Mouse (Mus musculus): Measurements from ENCODE around the gene Rnf144b. TPM values are rescaled to one million over a fixed set of nuclear protein-coding genes. Genes with fewer than 3 reads are reported as not detected.

Rnf144b gene
- polyA plus RNA-seq, 1 experiment from 2014 or later: 0.73 TPM

- ATAC-seq (replicated peaks; ENCODE audit: low FRiP score) (no peak), DNase-seq (ENCODE audit: low spot score) (no peak)
- no peaks in the 10 kb centered on the region; the same call in 1 of the 2 replicates for H3K9me3 ChIP-seq (ENCODE audit: control insufficient read depth, low read length)
- 87% methylated on average over 4 of the region's 4 CpGs for WGBS
- no peak overlapping the region for H3K9ac ChIP-seq (ENCODE audit: low read length)
- no peak overlapping the region for H3K4me2 ChIP-seq (ENCODE audit: low read depth, low read length, severe bottlenecking)
- H3K4me3 ChIP-seq (ENCODE audit: low read depth, low read length): no peak overlapping the region
- H3K27me3 ChIP-seq (ENCODE audit: control insufficient read depth, insufficient read depth, low read length): no peaks in the 10 kb centered on the region
- no peak overlapping the region for H3K27ac ChIP-seq (ENCODE audit: low read depth, low read length)
- no peaks in the 10 kb centered on the region for H3K36me3 ChIP-seq (ENCODE audit: control insufficient read depth, insufficient read depth, low read length)
- no peaks in the 10 kb centered on the region for H3K4me1 ChIP-seq (replicated peaks; ENCODE audit: control insufficient read depth, insufficient read depth, low read length)
These were observed 88.0 kb downstream of the Rnf144b start for GRCm38 (mm10) chr13:47210496-47210895.

- no peak for DNase-seq (ENCODE audit: low spot score)
These were observed 88.5 kb downstream of the Rnf144b start for GRCm38 (mm10) chr13:47210992-47211391.

GRCm38 (mm10) chr13:47211581-47211980, 89.1 kb downstream of the Rnf144b start:
- H3K9ac ChIP-seq (ENCODE audit: low read length): no peak overlapping the region
- ATAC-seq (replicated peaks; ENCODE audit: low FRiP score) (no peak), DNase-seq (ENCODE audit: low spot score) (no peak)
- WGBS: 92% methylated on average over 7 of the region's 7 CpGs
- no peak overlapping the region for H3K27ac ChIP-seq (ENCODE audit: low read depth, low read length)
- no peaks in the 10 kb centered on the region for H3K27me3 ChIP-seq (ENCODE audit: control insufficient read depth, insufficient read depth, low read length)
- H3K36me3 ChIP-seq (ENCODE audit: control insufficient read depth, insufficient read depth, low read length): no peaks in the 10 kb centered on the region
- H3K4me3 ChIP-seq (ENCODE audit: low read depth, low read length): no peak overlapping the region
- H3K9me3 ChIP-seq (ENCODE audit: control insufficient read depth, low read length): no peaks in the 10 kb centered on the region; the same call in 1 of the 2 replicates
- no peaks in the 10 kb centered on the region for H3K4me1 ChIP-seq (replicated peaks; ENCODE audit: control insufficient read depth, insufficient read depth, low read length)
- H3K4me2 ChIP-seq (ENCODE audit: low read depth, low read length, severe bottlenecking): no peak overlapping the region

More at GRCm38 (mm10) chr13:47210992-47211391, 88.5 kb downstream of the Rnf144b start:
- no peaks in the 10 kb centered on the region for H3K4me1 ChIP-seq (replicated peaks; ENCODE audit: control insufficient read depth, insufficient read depth, low read length)
- no peaks in the 10 kb centered on the region for H3K36me3 ChIP-seq (ENCODE audit: control insufficient read depth, insufficient read depth, low read length)
- no peak overlapping the region for H3K9ac ChIP-seq (ENCODE audit: low read length)
- H3K4me3 ChIP-seq (ENCODE audit: low read depth, low read length): no peak overlapping the region
- 89% methylated on average over 6 of the region's 6 CpGs for WGBS
- no peak overlapping the region for H3K27ac ChIP-seq (ENCODE audit: low read depth, low read length)
- H3K4me2 ChIP-seq (ENCODE audit: low read depth, low read length, severe bottlenecking): no peak overlapping the region
- no peak for ATAC-seq (replicated peaks; ENCODE audit: low FRiP score)
- no peaks in the 10 kb centered on the region; the same call in 1 of the 2 replicates for H3K9me3 ChIP-seq (ENCODE audit: control insufficient read depth, low read length)
- no peaks in the 10 kb centered on the region for H3K27me3 ChIP-seq (ENCODE audit: control insufficient read depth, insufficient read depth, low read length)

DNA sequence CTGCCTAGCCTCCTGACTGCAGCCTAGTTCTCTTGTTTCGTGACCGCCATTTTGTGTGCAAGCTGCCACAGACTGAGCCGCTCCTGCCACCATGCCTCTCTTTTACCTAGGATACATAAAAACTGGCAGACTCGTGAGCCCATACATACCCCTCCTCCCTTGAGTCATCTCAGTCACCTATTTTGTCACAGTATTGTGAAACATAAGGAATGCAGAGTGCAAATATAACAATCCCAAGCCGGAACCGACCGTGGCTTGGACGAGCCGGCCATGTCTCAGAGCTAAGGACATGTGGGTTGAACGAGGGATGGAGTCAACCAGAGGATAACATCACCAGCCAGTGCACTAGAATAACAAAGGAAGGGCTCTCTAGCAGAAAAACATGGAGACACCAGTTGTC, 91.4 kb downstream of the Rnf144b start:
- WGBS: 90% methylated on average over 10 of the region's 10 CpGs
- no peak overlapping the region for H3K4me3 ChIP-seq (ENCODE audit: low read depth, low read length)
- H3K27ac ChIP-seq (ENCODE audit: low read depth, low read length): no peak overlapping the region
- no peaks in the 10 kb centered on the region for H3K27me3 ChIP-seq (ENCODE audit: control insufficient read depth, insufficient read depth, low read length)
- no peaks in the 10 kb centered on the region for H3K36me3 ChIP-seq (ENCODE audit: control insufficient read depth, insufficient read depth, low read length)
- no peaks in the 10 kb centered on the region for H3K9me3 ChIP-seq (ENCODE audit: control insufficient read depth, low read length)
- H3K4me1 ChIP-seq (replicated peaks; ENCODE audit: control insufficient read depth, insufficient read depth, low read length): no peaks in the 10 kb centered on the region
- no peak overlapping the region for H3K4me2 ChIP-seq (ENCODE audit: low read depth, low read length, severe bottlenecking)
- ATAC-seq (replicated peaks; ENCODE audit: low FRiP score): no peak
- no peak overlapping the region for H3K9ac ChIP-seq (ENCODE audit: low read length)
- no peak for DNase-seq (ENCODE audit: low spot score)

DNA sequence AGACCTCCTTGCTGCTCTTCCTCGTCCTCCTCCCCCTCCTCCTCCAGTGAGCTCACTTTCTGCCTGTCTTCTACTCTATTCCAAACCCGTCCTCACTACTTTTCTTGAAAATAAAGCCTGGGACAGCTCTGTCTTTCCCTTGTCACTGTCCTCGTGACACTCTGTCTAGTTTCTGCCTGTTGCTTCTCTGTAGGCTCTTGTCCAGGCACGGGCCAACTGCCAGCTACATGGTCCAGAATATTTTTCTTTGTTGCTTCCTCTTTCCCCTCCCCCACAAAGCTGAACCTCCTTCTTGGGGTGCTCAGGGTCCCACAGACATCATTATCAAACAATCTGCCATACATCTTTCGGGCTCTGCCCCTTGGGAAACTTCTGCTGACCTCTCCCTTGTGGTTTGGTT, 92.4 kb downstream of the Rnf144b start:
- H3K9me3 ChIP-seq (ENCODE audit: control insufficient read depth, low read length): no peaks in the 10 kb centered on the region
- H3K27ac ChIP-seq (ENCODE audit: low read depth, low read length): no peak overlapping the region
- H3K9ac ChIP-seq (ENCODE audit: low read length): no peak overlapping the region
- no peak overlapping the region for H3K4me3 ChIP-seq (ENCODE audit: low read depth, low read length)
- H3K4me1 ChIP-seq (replicated peaks; ENCODE audit: control insufficient read depth, insufficient read depth, low read length): no peaks in the 10 kb centered on the region
- no peaks in the 10 kb centered on the region for H3K36me3 ChIP-seq (ENCODE audit: control insufficient read depth, insufficient read depth, low read length)
- H3K27me3 ChIP-seq (ENCODE audit: control insufficient read depth, insufficient read depth, low read length): no peaks in the 10 kb centered on the region
- no peak for DNase-seq (ENCODE audit: low spot score)
- ATAC-seq (replicated peaks; ENCODE audit: low FRiP score): no peak
- 83% methylated on average over 5 of the region's 5 CpGs for WGBS
- no peak overlapping the region for H3K4me2 ChIP-seq (ENCODE audit: low read depth, low read length, severe bottlenecking)

DNA sequence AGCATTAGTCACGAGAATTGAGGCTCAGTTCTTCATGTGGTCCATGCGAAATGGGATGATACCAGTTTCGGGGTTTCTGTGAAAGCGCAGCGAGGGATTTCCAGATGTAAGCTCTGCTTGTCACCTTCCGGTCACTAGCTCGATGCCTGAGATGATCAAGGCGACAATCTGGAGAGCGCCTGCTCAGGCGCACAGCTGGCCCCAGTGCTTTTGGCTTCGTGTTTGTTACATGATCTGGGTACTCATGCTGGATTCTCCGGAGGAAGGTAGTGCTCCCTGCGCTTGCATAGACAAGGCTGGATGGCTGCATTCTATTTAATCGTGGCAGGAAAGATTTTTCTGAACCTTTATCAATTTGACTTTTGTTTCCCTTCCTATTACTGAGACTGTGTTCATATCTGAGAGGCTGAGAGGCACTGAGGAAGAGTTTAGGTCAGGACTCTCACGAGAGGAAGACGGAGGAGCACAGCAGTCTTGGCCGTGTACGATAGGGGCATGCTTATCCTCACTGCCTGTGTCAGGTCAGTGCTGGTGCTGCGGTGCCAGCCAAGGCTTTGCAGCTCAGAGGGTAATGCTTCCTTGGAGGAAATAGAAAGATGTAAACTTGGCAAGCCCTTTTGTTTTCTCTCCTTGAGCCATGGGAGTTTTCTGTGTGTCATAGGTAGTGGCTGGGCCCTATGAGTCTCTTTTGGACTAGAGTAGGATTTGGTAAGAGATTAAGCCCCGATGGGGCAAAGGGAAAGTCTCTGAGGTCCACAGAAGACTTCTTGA, 93.5 kb downstream of the Rnf144b start:
- Histone ChIP-seq H3K4me3 (ENCODE audit: low read depth, low read length) (no peak overlapping the region), H3K27me3 (ENCODE audit: control insufficient read depth, insufficient read depth, low read length) (no peaks in the 10 kb centered on the region), H3K9me3 (ENCODE audit: control insufficient read depth, low read length) (no peaks in the 10 kb centered on the region), H3K4me1 (replicated peaks; ENCODE audit: control insufficient read depth, insufficient read depth, low read length) (no peaks in the 10 kb centered on the region), H3K27ac (ENCODE audit: low read depth, low read length) (no peak overlapping the region), H3K36me3 (ENCODE audit: control insufficient read depth, insufficient read depth, low read length) (no peaks in the 10 kb centered on the region), H3K9ac (ENCODE audit: low read length) (no peak overlapping the region), H3K4me2 (ENCODE audit: low read depth, low read length, severe bottlenecking) (no peak overlapping the region)
- ATAC-seq (replicated peaks; ENCODE audit: low FRiP score) (no peak), DNase-seq (ENCODE audit: low spot score) (no peak)
- 91% methylated on average over 20 of the region's 20 CpGs for WGBS

DNA sequence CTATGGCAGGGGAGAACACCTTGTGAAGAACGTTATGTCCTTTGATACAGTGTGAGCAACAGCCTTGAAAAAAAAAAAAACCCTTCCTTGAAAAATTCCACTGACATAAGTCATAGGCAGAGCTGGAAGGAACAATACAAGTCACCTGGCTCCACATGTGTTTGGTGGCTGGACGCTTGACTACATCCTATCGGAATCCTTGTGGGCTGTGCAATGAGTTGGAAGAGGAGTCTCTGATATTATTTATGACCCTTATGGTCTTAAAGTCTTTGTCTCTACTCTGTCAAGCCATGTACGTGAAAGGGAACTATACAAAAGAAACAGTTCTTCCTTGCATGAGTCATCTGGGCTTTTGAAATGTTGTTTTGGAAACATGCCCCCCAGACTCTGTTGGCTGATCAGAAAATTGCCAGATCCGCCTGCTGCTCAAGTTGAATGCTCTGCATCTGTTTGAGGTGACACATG, 94.7 kb downstream of the Rnf144b start:
- H3K27me3 ChIP-seq (ENCODE audit: control insufficient read depth, insufficient read depth, low read length): no peaks in the 10 kb centered on the region
- 85% methylated on average over 5 of the region's 5 CpGs for WGBS
- H3K27ac ChIP-seq (ENCODE audit: low read depth, low read length): no peak overlapping the region
- no peak for ATAC-seq (replicated peaks; ENCODE audit: low FRiP score)
- no peak overlapping the region for H3K9ac ChIP-seq (ENCODE audit: low read length)
- no peak overlapping the region for H3K4me3 ChIP-seq (ENCODE audit: low read depth, low read length)
- no peak for DNase-seq (ENCODE audit: low spot score)
- no peaks in the 10 kb centered on the region for H3K4me1 ChIP-seq (replicated peaks; ENCODE audit: control insufficient read depth, insufficient read depth, low read length)
- no peaks in the 10 kb centered on the region for H3K36me3 ChIP-seq (ENCODE audit: control insufficient read depth, insufficient read depth, low read length)
- H3K4me2 ChIP-seq (ENCODE audit: low read depth, low read length, severe bottlenecking): no peak overlapping the region
- H3K9me3 ChIP-seq (ENCODE audit: control insufficient read depth, low read length): no peaks in the 10 kb centered on the region

DNA sequence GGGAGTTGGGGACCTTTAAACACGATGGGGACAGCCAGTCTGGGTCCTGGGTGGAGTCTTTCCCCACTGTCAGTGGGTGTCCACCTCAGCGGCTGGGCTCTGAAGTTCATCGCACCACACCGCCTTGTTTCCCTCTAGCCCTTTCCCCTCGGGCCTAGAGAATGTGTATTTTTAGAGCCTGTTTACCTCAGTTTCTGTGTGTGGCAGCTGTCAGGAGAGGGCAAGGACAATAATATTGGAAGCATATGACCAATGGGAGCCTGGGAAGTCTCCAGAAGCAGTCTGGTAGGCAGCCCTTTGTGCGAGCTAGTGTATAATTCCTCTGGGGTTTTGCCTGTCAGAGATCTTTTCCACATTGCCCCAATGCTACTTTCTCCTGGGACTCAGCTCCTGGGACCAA, 95.9 kb downstream of the Rnf144b start:
- Histone ChIP-seq H3K4me1 (replicated peaks; ENCODE audit: control insufficient read depth, insufficient read depth, low read length) (no peaks in the 10 kb centered on the region), H3K9ac (ENCODE audit: low read length) (no peak overlapping the region), H3K4me3 (ENCODE audit: low read depth, low read length) (no peak overlapping the region), H3K9me3 (ENCODE audit: control insufficient read depth, low read length) (no peaks in the 10 kb centered on the region), H3K27ac (ENCODE audit: low read depth, low read length) (no peak overlapping the region), H3K4me2 (ENCODE audit: low read depth, low read length, severe bottlenecking) (no peak overlapping the region), H3K36me3 (ENCODE audit: control insufficient read depth, insufficient read depth, low read length) (no peaks in the 10 kb centered on the region), H3K27me3 (ENCODE audit: control insufficient read depth, insufficient read depth, low read length) (no peaks in the 10 kb centered on the region)
- WGBS: 81% methylated on average over 6 of the region's 6 CpGs
- no peak for ATAC-seq (replicated peaks; ENCODE audit: low FRiP score)
- DNase-seq (ENCODE audit: low spot score): no peak

DNA sequence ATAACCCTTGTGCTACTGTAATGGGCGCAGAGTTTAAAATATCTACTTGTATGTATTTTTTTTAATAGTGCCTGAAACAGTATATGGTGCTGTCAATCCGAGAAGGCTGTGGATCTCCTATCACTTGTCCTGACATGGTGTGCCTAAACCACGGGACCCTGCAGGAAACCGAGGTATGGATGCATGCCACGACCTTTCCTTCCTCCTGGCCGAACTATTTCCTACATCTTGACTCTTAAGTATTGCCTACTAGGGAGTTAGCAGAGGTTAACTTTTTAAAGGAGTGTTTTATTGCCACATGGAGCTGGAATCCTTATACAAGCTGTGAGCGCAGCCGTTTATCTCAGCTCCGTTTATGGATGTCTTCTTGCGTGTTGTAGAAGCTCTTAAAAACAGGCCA, 98.0 kb downstream of the Rnf144b start:
- WGBS: 90% methylated on average over 10 of the region's 10 CpGs
- H3K27me3 ChIP-seq (ENCODE audit: control insufficient read depth, insufficient read depth, low read length): no peaks in the 10 kb centered on the region
- H3K4me1 ChIP-seq (replicated peaks; ENCODE audit: control insufficient read depth, insufficient read depth, low read length): peaks cover 11% of the 10 kb centered on the region; the same call in 1 of the 2 replicates
- H3K4me2 ChIP-seq (ENCODE audit: low read depth, low read length, severe bottlenecking): no peak overlapping the region
- H3K36me3 ChIP-seq (ENCODE audit: control insufficient read depth, insufficient read depth, low read length): no peaks in the 10 kb centered on the region
- H3K27ac ChIP-seq (ENCODE audit: low read depth, low read length): no peak overlapping the region
- DNase-seq (ENCODE audit: low spot score) (no peak), ATAC-seq (replicated peaks; ENCODE audit: low FRiP score) (no peak)
- H3K9me3 ChIP-seq (ENCODE audit: control insufficient read depth, low read length): no peaks in the 10 kb centered on the region
- H3K4me3 ChIP-seq (ENCODE audit: low read depth, low read length): no peak overlapping the region
- no peak overlapping the region for H3K9ac ChIP-seq (ENCODE audit: low read length)

All from forebrain, embryonic 11.5 days (tissue).